Mouse (Mus musculus): ENCODE measurements around the gene Ctnna3.

Gene Ctnna3

DNA sequence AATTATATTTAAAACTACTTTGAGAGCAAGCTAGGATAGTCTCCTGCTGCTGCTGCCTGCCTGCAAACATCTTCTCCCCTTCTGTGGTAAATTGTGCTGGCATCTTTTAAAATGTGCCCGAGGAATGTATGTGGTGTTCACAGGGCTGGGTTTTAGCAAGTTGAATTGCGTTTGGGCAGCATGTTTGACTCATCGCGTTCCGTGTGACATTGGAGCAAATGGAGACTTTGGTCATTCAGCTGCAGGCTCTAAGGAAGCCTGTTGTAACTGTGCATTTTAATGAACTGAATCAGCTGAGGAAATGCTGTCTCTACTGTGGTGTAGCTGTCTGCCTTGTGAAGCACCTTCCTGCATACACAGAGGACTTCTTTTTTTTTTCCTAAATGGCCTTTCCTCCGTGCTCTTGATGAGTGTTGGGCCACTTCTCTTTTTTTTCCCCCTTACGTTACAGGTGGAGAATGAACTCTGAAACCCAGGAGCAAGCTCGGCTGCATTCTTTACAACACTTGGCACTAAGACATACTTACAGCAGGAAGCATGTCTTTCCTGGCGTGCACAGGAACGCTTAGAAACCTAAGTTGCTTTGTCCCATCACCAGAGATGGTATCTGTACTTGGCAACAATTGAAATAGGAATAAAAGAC, 646.6 kb downstream of the Ctnna3 start:
- DNase-seq (ENCODE audit: low spot score in 2 of 2) = no peak

DNA sequence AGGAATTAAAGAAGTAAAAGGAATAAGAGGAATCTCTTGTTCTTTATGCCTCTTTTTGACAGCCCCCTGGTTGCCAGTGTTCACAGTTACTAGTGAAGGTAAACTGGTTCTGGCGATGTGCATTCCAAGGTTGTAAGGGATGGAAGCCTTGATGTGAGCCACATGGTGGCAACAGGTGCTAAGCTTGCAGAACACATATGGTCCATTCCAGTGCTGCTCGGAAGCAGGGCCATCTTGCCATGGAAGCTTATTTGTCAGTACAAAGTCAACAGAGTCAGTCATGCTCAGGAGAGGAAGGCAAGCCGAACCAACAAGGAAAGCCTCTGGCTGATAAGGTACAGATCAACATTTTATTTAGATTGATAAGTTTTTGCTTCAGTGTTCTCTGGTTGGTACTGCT, 652.4 kb downstream of the Ctnna3 start:
- no peak for DNase-seq (ENCODE audit: low spot score in 2 of 2)

DNA sequence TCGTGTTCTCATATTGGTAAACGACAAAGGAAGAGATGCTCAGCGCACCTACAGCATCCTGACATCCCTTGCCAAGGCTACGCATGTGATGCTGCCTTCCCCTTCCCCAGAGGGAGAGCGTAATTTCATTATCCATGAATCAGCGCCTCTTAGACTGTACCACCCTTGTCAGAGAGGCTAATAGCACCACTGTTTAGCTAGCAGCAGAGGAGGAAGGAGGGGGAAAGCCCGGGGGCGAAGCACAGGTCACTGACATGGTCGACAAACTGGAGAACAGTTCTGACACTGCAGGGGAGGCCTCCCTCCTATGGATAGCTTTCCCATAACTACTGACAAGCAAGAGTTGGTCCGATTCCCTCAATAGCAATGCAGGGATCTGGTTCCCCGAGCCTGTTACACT, 653.9 kb downstream of the Ctnna3 start:
- DNase-seq (ENCODE audit: low spot score in 2 of 2) = no peak

DNA sequence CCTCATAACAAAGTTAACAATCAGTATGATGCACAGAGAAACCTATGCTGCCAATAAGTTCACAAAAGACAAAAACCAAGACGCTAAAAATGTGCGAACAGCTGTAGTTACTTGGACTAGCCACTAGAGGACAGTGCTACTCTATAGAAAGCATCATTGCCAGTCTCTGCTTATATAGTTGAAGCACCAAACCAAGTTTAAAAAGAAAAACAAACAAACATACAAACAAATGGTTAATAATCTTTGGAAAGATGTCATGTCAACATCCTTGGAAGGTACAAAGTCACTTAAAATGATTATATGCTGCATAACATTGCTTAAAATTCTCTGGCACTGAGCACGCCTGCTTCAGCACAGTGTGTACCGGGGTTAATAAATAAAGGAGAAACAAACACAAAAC, 654.6 kb downstream of the Ctnna3 start:
- no peak for DNase-seq (ENCODE audit: low spot score in 2 of 2)

DNA sequence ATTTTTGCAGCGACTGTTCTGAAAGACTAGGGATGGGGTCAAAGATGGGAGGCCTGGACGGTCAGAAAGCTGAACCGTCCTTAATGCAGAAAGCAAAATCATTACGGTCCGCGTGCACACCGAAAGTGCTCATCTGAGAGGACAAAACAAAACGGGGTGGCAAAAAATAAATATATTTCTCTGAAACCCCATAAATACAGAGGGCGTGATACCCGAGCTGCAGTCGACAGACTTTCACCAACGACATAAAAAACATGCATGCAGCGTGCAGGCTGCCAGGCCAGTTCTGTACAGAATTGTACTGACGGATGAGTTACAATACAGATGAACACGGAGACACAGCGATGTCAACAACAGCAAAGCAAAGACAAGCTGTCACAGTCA, 656.3 kb downstream of the Ctnna3 start:
- DNase-seq (ENCODE audit: low spot score in 2 of 2) = no peak

DNA sequence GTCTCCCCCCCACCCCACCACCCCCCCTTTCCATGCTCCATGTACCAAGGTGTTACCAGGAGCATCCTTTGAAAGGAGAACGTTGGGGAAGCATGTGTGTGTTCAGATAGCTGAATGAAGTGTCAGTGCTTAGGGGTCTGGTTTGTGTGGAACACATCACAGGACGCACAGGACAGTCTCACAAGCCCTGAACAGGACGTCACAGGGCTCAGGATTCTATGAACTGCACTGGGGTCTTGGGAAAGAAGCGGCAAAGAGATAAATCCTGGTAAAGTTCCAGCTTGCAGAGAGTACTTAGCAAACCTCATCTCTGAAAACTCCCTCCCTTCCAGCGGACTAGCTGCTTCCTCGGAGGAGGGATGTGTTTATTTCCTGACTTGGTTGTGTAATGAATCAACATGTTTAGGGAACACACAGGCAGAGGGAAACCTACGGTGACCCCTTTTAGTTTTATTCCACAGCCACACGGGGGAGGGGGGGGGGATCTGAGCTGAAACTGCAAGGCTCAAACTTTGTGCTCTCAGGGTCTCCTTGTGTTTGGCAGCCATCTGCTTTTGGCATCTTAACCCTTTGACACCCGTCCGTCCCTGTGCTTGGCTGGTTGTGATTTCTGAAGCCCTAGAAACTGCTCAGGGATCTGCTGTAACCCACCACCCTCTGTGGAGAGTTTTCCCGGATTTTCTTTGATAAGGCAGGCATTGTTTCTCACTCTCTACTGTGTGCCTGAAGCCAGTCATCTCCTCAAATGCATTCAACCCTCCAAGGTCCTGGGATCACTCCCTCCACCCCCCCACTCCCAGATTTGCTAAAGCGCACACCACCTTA, 656.9 kb downstream of the Ctnna3 start:
- no peak for DNase-seq (ENCODE audit: low spot score in 2 of 2)

DNA sequence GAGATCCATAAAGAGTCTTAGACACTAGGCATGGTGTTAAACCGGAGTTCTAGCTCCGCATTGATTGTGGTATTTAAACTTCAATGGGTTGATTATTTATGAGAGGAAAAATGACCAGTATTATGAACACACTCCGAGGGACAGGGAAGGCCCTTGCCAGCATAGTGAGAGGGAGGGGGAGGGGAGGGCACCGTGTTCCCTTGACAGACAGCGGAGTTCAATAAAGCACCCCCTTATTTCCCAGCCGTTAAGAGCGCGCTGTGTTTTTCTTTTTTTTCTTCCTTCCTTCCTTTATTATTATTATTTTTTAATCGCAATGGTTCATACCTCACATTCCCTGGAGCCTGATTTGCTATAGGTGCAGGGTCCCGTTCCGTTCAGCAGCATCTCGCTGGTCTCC, 657.6 kb downstream of the Ctnna3 start:
- no peak for DNase-seq (ENCODE audit: low spot score in 2 of 2)

DNA sequence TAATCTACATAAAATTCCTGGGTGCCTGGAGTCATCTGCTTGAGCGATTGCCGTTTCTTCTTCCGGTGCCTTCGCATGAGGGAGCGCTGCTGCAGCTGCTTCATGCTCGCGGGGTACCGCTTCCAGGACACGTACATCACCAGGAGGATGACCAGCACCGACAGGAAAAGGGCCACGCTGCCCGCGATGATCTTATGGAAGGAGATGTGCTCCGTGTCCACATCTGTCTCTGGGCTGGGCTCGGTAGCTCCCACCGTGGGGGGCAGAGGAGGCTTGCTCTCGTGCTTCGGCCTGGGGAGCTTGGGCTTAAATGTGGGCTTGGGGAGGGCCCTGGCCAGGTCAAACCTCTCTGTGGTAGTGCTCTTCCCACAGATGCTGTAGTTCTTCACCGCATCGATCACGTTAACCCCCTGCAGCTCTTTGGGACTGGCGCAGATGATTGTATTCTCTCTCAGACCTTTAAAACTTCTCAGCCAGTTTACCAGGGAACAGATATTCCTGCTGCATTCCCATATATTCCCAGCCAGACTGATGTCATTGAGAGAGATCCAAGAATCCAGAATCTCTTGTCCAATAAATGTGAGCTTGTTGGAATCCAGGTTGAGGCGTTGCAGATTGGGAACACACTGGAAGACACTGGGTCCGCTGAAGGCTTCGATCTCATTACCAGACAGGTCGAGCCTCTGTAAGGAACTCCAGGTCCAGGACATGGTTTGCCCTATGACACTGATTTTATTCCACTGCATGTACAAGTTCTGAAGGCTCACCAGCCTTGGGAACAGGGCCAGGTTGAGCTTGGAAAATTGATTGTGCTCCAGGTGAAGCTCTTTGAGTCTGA, 658.3 kb downstream of the Ctnna3 start:
- no peak for DNase-seq (ENCODE audit: low spot score in 2 of 2)

DNA sequence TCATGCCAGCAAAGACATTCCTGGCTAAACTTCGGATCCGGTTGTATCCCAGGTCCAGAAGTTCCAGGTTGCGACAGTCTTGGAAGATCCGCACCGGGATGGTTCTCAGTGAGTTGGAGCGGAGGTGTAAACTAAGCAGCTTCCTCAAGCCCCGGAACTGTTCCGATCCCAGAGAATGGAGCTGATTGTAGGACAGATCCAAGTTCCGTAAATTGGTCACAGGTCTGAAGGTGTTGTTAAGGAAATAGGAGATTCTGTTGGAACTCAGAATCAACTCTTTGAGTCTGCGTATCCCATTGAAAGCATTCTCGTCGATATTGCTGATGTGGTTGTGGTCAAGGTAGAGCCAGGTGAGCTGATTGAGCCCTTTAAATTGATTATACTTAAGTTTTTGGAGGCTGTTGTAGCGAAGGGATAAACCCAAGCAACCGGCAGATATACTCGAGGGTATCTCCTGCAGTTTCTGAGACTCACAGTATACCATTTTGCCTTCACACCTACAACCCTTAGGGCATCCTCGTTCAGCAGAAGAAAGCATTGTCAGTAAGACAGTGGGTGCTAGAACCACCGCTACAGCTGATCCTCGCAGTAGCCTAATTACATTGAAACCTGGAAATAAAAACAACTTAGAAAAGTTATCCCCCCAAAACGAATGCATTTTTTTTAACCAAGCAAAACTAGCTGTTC, 659.0 kb downstream of the Ctnna3 start:
- DNase-seq (ENCODE audit: low spot score in 2 of 2) = no peak

DNA sequence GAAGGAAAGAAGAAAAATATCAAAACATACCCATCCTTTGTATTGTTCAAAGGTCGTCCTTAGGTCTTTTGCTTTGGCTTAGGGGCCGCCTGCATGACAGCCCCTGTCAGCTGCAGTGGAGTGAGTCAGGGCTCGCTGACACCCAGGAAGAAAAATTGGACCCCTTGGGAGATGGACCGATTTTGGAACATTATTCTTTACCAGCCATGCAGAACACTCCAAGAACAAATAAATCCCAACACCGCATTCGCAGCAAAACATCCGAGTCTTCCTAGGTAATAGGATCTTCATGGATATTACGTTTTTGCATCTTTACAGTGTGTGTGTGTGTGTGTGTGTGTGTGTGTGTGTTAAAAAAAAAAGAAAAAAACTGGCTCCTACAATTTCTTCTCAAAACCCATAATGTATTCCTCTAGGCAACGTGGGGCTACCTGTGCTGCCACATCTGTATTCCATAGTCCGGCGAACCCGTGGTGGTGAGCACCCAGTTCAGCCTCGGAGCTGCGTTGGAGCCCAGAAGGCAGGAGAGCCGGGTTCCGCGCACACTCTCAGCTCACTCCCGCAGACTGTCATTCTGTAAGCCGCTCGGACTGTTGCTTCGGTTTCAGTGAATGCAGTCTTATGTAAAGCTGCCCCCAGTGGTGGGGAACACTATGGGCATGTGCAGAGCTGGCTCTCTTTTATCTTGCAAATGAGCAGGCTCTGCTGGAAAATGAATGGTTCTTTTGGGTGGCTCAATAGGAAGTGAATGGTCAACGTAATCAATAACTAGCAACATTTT, 660.0 kb downstream of the Ctnna3 start, which contains the start of gene Lrrtm3:
TSS of gene Lrrtm3 (minus strand) at position 598 of the 781 bp plus-strand sequence.
- peak in 1 of 2 experiments; percentile 30 for DNase-seq (ENCODE audit: low spot score in 2 of 2)

DNA sequence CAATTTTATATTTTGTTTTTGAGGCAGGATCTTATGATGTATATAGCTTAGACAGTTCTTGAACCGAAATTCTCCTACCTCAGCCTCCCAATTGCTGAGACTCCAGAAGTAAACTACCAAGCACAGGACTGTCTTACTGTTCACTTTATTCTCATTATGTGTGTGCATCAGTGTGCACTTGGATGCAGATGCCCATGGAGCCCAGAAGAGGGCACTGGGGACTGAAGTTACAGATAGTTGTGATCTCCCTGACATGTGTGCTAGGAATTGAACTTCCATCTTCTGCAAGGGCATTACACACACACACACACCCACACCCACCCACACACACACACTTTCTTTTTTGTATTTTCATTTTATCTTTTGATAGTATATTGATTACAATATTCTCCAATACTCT, 666.6 kb downstream of the Ctnna3 start:
- no peak for DNase-seq (ENCODE audit: low spot score in 2 of 2)

DNA sequence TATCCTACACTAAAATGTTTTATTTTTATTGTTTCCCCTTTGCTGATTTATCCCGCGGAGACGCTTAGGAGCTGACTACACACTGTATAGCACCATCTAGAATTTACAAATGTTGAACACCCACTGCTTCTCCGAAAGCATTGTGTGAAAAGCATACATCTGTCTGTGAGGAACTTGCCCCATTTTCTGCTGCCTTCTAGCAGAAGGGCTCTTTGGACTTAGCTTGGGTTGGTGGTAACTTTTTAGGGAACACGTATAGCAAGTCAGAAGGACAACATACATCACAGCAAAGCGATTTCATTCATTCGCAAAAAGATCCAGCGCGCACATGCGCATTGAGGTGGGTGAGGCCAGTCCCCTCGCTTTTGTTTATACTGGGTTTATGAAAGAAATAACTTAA, 685.3 kb downstream of the Ctnna3 start:
- no peak for DNase-seq (ENCODE audit: low spot score in 2 of 2)

DNA sequence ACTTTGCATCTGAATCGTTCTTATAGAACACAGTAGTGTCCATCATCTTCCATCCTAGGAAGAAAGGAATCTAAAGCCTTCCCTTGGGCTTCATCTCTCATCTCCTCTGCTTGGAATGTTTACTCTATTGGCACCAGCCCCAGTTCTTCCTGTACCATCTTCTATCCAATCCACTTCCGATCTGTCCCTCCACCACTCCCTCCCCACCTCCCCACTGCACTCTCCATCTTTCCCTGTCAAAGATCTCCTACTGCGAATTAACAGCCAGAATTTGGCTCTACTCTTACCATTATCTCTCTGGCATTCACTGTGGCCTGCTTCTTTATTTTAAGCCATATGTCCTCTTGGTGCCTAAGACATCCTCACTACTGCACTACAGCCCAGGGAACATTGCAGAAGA, 688.9 kb downstream of the Ctnna3 start:
- DNase-seq (ENCODE audit: low spot score in 2 of 2) = no peak

DNA sequence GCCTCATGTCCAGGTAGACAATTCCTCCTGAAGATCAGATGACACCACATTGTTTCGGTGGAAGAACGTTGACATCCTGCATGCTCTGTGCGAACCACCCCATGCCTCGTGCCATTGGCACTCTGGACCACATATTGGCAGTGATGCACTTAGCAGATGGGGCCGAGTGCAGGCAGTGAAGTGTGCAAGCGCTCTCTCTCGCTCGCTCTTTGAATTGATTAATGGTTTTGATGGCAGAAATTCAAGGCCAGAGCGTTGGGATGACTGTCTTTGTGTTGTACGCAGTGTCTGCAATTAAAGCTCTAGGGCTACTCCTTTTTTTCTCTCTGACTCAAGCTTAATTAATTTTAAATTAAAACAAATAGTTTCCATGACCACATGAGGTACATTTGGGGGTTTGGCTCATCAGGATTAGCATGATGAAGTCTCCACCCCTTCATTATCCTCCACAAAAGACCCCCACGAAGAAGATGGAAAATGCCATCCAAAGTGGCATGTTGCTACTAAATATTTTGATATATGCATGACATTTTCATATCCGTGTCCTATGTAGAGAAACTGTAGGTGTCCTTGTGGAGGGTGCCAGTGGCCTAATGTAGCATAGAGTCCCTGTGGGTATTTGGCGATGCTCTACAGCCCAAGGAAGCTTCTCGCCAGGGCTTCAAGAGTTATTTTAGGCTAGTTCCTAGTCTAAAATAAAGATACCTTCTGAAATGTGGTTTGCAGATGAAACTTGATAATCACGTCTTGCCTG, 700.7 kb downstream of the Ctnna3 start:
- DNase-seq (ENCODE audit: low spot score in 2 of 2) = no peak

DNA sequence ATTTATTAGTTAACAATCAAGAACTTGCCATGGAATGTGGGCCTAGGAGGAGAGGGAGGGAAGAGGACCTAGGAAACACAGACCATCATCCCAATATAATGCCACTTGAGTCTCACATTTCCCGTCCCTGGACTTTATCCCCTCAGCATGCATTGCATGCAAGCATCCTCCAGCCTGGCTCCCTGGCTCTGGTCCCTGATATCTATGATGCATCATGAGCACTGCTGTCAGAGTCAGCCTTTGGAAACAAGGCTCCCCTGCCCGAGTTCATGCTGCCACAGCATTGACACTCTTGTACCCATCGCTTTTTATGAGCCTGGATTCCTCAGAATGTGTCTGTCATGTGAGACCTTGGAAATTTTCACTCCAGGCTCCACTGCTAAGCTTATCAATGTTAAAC, 703.6 kb downstream of the Ctnna3 start:
- DNase-seq (ENCODE audit: low spot score in 2 of 2) = no peak

DNA sequence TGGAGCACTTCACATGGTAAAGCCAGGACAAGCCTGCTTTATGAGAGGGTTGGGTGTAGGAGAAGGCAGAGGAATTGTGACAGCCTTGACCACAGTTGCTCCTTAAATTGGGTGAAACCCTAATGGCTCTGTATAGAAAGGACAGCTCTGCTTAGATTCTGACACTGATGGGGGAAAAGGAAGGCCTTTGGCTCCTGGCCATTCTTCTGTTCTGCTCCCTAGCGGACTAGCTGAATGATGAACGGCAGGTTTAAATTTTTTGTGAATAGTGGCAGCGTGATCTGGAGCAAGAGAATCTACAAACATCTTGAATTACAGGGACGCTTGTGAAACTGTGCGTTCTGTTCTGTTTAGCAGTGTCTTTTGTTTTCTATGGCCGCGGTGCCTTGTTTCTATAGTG, 705.6 kb downstream of the Ctnna3 start:
- DNase-seq (ENCODE audit: low spot score in 2 of 2) = no peak

DNA sequence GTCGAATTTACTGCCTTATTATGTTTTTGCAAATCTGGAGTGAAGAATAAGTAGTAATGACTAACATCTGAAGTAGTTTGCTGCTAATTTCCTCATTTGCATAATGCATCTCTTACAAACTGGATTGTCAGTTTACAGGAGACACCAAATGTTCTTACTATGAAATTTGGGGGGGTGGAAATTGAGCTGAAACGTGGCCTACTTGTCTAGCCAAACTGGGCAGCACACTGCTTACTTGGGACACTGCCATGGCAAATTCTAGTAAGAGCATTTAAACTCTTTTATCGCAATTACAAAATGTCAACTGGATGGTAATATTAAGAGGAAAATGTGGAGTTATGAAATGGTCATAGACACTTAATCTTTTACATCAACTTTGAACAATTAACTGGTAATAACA, 716.6 kb downstream of the Ctnna3 start:
- no peak for DNase-seq (ENCODE audit: low spot score in 2 of 2)

DNA sequence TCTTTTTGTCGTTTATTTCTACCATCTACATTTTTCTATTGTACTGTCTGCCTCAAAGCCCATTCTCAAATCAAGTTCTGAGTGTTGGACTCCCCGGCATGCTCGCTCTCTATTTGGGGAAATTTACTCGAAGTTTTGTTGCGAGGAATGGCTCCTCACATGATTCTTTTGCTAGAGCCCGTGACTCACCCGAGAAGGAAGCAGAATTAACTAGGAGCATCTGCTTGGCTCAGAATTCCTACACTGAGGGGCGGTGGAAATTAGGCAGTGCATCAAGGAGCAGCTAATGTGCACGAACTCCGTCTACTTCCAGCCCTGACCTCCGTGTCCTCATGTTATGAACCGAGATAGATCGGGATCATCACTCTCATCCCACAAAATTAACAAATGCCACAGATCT, 751.8 kb downstream of the Ctnna3 start:
- no peak for DNase-seq (ENCODE audit: low spot score in 2 of 2)

DNA sequence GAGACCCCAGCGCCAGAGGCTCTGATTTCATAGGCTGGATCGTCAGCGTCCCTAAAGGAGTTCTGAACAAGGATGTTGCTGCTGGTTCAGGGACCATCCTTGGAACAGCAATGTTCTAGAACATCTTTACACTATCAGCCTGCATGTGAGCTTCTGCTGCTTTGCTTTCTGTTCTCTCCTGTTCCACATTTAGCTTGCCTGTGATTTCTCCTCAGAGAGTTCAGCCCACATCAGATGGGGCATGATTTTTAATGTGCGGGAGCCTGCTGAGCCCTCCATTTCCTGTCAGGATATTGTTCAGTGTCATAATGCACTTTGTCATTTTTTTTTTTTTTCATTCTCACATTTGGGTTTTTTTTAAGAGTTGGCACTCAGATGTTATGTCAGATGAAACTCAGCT, 752.8 kb downstream of the Ctnna3 start:
- no peak for DNase-seq (ENCODE audit: low spot score in 2 of 2)

DNA sequence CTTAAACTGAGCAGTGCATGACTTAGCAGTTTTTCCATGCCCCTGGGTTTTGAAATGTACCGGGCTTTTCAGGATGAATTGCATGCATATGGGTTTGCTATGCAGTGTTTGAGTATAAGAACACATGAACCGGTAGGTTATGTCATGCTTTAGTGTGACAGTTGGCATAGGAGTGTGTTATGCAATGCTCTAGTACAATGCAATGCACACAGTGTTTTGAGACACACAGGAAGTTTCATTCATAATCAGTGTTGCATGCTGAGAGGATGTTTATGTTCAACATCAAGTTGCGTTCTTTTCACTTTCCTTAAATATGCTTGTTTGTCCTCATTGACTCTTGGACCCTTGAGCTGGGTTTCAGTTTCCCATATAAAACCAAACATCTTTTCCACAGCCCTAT, 758.1 kb downstream of the Ctnna3 start:
- DNase-seq (ENCODE audit: low spot score in 2 of 2) = no peak

Measured in heart, adult 9 months (tissue).